Mouse (Mus musculus) intestine, embryonic 14.5 days (tissue): ENCODE measurements around the gene Alyref2. TPM values are rescaled to one million over a fixed set of nuclear protein-coding genes. Genes with fewer than 3 reads are reported as not detected.

Experiments used
- ATAC-seq: fragments of 200-750 bp; cut with Nextera tagmentation; replicated peaks from 2 replicates; pipeline ENCODE4 v1.8.0; 2017; ENCODE audit warnings: low read depth, moderate number of reproducible peaks, moderate TSS enrichment, moderate library complexity; ENCODE audit not compliant: low FRiP score, low TSS enrichment
- DNase-seq: peaks from one replicate; pipeline ENCODE4 v3.0.0-alpha.2; 2018; ENCODE audit warnings: low spot score
- H3K27ac ChIP-seq: fragments of 300-500 bp; sonication (generic); 2 replicates; pipeline ENCODE4 v1.5.1; 2014; ENCODE audit warnings: low read depth, mild to moderate bottlenecking, control low read depth
- H3K27me3 ChIP-seq: fragments of 300-500 bp; sonication (generic); replicated peaks from 2 replicates; pipeline ENCODE4 v1.6.1; 2014; ENCODE audit warnings: low read length, control low read depth; ENCODE audit not compliant: control insufficient read depth, insufficient read depth
- H3K36me3 ChIP-seq: fragments of 300-500 bp; sonication (generic); 2 replicates; pipeline ENCODE4 v1.6.1; 2014; ENCODE audit warnings: low read length, control low read depth; ENCODE audit not compliant: control insufficient read depth, insufficient read depth
- H3K4me1 ChIP-seq: fragments of 300-500 bp; sonication (generic); replicated peaks from 2 replicates; pipeline ENCODE4 v1.6.1; 2014; ENCODE audit warnings: low read length, control low read depth, mixed read lengths; ENCODE audit not compliant: control insufficient read depth, insufficient read depth
- H3K4me2 ChIP-seq: fragments of 300-500 bp; sonication (generic); 2 replicates; pipeline ENCODE4 v1.6.1; 2014; ENCODE audit warnings: low read length
- H3K4me3 ChIP-seq: fragments of 300-500 bp; sonication (generic); 2 replicates; pipeline ENCODE4 v1.5.1; 2014; ENCODE audit warnings: low read depth, low read length, control low read depth, mixed read lengths
- H3K9ac ChIP-seq: fragments of 300-500 bp; sonication (generic); 2 replicates; pipeline ENCODE4 v1.6.1; 2014; ENCODE audit warnings: mild to moderate bottlenecking, low read length
- H3K9me3 ChIP-seq: fragments of 300-500 bp; sonication (generic); 2 replicates; pipeline ENCODE4 v1.6.1; 2016; ENCODE audit warnings: low read length, control low read depth; ENCODE audit not compliant: control insufficient read depth
- WGBS: fragments of 180-500 bp; shearing (Covaris S2); extraction: QIAGEN DNeasy Blood & Tissue Kit; methylation state at CpG from one replicate; pipeline ENCODE4 v1.1.7; 2014; 5-methylcytosine and 5-hydroxymethylcytosine counted together
- polyA plus RNA-seq: library from polyadenylated mRNA; unstranded; fragments of >200 nt; fragmentation: Nextera tagmentation; extraction: Ambion mirVana; gene quantifications from 2 replicates; pipeline ENCODE4 v1.2.1, GENCODE M21; 2014

Alyref2 gene
- polyA plus RNA-seq, 1 experiment from 2014 or later = 10.9 TPM

GRCm38 (mm10) chr1:171535194-171535593, 31.9 kb downstream of the Alyref2 start, which contains the start of gene Itln1:
Gene Itln1 (minus strand): TSS chr1:171535294.
- H3K4me3 ChIP-seq = no peak within 1 kb of the TSS
- no peak for DNase-seq
- H3K4me2 ChIP-seq = no peak within 1 kb of the TSS
- no peak for ATAC-seq
- H3K9ac ChIP-seq = no peak within 1 kb of the TSS
- H3K4me1 ChIP-seq = no peaks in the 10 kb centered on the region
- H3K36me3 ChIP-seq = no peaks in the 10 kb centered on the region
- no peaks in the 10 kb centered on the region for H3K27me3 ChIP-seq
- no peak within 1 kb of the TSS for H3K27ac ChIP-seq
- H3K9me3 ChIP-seq = no peaks in the 10 kb centered on the region
- WGBS = 88% methylated on average over 1 of the region's 1 CpGs

GRCm38 (mm10) chr1:171540694-171541093, 37.4 kb downstream of the Alyref2 start:
- Histone ChIP-seq H3K27ac (no peak overlapping the region), H3K4me3 (no peak overlapping the region), H3K9me3 (no peaks in the 10 kb centered on the region), H3K9ac (no peak overlapping the region), H3K36me3 (no peaks in the 10 kb centered on the region), H3K4me1 (no peaks in the 10 kb centered on the region), H3K4me2 (no peak overlapping the region), H3K27me3 (no peaks in the 10 kb centered on the region)
- no peak for DNase-seq
- 89% methylated on average over 1 of the region's 1 CpGs for WGBS
- ATAC-seq = no peak

GRCm38 (mm10) chr1:171551326-171551725, 48.0 kb downstream of the Alyref2 start:
- Histone ChIP-seq H3K36me3 (no peaks in the 10 kb centered on the region), H3K27ac (no peak overlapping the region), H3K9ac (no peak overlapping the region), H3K4me2 (no peak overlapping the region), H3K9me3 (peaks cover 2% of the 10 kb centered on the region; the same call in 1 of the 2 replicates), H3K4me3 (no peak overlapping the region), H3K4me1 (no peaks in the 10 kb centered on the region), H3K27me3 (no peaks in the 10 kb centered on the region)
- 74% methylated on average over 7 of the region's 7 CpGs for WGBS
- DNase-seq (no peak), ATAC-seq (no peak)

GRCm38 (mm10) chr1:171552230-171552629, 49.0 kb downstream of the Alyref2 start:
- H3K9ac ChIP-seq = no peak overlapping the region
- no peak overlapping the region for H3K4me2 ChIP-seq
- H3K27ac ChIP-seq = no peak overlapping the region
- H3K9me3 ChIP-seq = peaks cover 2% of the 10 kb centered on the region; the same call in 1 of the 2 replicates
- no peak for DNase-seq
- no peak overlapping the region for H3K4me3 ChIP-seq
- no peak for ATAC-seq
- H3K36me3 ChIP-seq = no peaks in the 10 kb centered on the region
- H3K27me3 ChIP-seq = no peaks in the 10 kb centered on the region
- 82% methylated on average over 2 of the region's 2 CpGs for WGBS
- no peaks in the 10 kb centered on the region for H3K4me1 ChIP-seq

- H3K27ac ChIP-seq = no peak overlapping the region
- H3K9ac ChIP-seq = no peak overlapping the region
- no peaks in the 10 kb centered on the region for H3K4me1 ChIP-seq
- 76% methylated on average over 11 of the region's 11 CpGs for WGBS
- H3K27me3 ChIP-seq = no peaks in the 10 kb centered on the region
- no peaks in the 10 kb centered on the region for H3K36me3 ChIP-seq
- DNase-seq (no peak), ATAC-seq (no peak)
- no peak overlapping the region for H3K4me3 ChIP-seq
- H3K4me2 ChIP-seq = no peak overlapping the region
- H3K9me3 ChIP-seq = peaks cover 2% of the 10 kb centered on the region; the same call in 1 of the 2 replicates
Measured at GRCm38 (mm10) chr1:171553359-171554341, 50.4 kb downstream of the Alyref2 start.

Other genes with a start within 250 kb of the Alyref2 start
- gene B4galt3, start 233.2 kb upstream of the Alyref2 start, polyA plus RNA-seq = 65.5 and 68.4 TPM in 2 replicates
- 48.6 and 51.5 TPM in 2 replicates for gene Ppox, start 222.3 kb upstream of the Alyref2 start, polyA plus RNA-seq
- 63.0 and 68.1 TPM in 2 replicates for gene Usp21, start 215.5 kb upstream of the Alyref2 start, polyA plus RNA-seq
- 105 and 114 TPM in 2 replicates for gene Ufc1, start 208.5 kb upstream of the Alyref2 start, polyA plus RNA-seq
- 43.8 and 51.1 TPM in 2 replicates for gene Dedd, start 174.3 kb upstream of the Alyref2 start, polyA plus RNA-seq
- gene Nit1, start 157.8 kb upstream of the Alyref2 start, polyA plus RNA-seq = 31.1 and 34.6 TPM in 2 replicates
- 48.2 and 51.4 TPM in 2 replicates for gene Pfdn2, start 157.8 kb upstream of the Alyref2 start, polyA plus RNA-seq
- 1.5 and 1.7 TPM in 2 replicates for gene Klhdc9, start 142.7 kb upstream of the Alyref2 start, polyA plus RNA-seq
- 2.6 and 2.8 TPM in 2 replicates for gene Nectin4, start 133.4 kb upstream of the Alyref2 start, polyA plus RNA-seq
- gene Arhgap30, start 114.5 kb upstream of the Alyref2 start, polyA plus RNA-seq = 1.1 and 1.3 TPM in 2 replicates
- 73.7 and 83.4 TPM in 2 replicates for gene Usf1, start 92.2 kb upstream of the Alyref2 start, polyA plus RNA-seq
- gene Tstd1, start 84.6 kb upstream of the Alyref2 start, polyA plus RNA-seq = 2.8 and 3.4 TPM in 2 replicates
- gene F11r, start 65.9 kb upstream of the Alyref2 start, polyA plus RNA-seq = 88.7 and 92.1 TPM in 2 replicates
- gene Itln1, start 31.8 kb downstream of the Alyref2 start, polyA plus RNA-seq = not detected in 2 replicates
- 0.31 and 0.35 TPM in 2 replicates for gene Cd244a, start 55.7 kb downstream of the Alyref2 start, polyA plus RNA-seq
- gene Ly9, start 103.9 kb downstream of the Alyref2 start, polyA plus RNA-seq = 0.11 and 0.15 TPM in 2 replicates
- gene Slamf7, start 149.6 kb downstream of the Alyref2 start, polyA plus RNA-seq = 0.16 TPM in 1 of 2 replicates, not detected in the other
- gene Cd48, start 178.5 kb downstream of the Alyref2 start, polyA plus RNA-seq = 2.5 and 3.8 TPM in 2 replicates